Mouse (Mus musculus) layer of hippocampus, postnatal 25 days (tissue): ENCODE data around the gene D430042O09Rik. TPM values are rescaled to one million over a fixed set of nuclear protein-coding genes. Genes with fewer than 3 reads are reported as not detected.

Experiments
- DNase-seq, 2 experiments: peaks; one replicate each; pipeline ENCODE4 v3.0.0; 2022; ENCODE audit warnings: mixed read lengths in 2 of 2, low spot score in 1 of 2; ENCODE audit errors: extremely low spot score in 1 of 2
- total RNA-seq, 2 experiments: library from RNA; stranded (reverse); gene quantifications; 2 replicates each; pipeline ENCODE4 v1.2.3; 2021

D430042O09Rik gene
- total RNA-seq, 2 experiments from 2014 or later, result 27.1 to 29.4 TPM

GRCm38 (mm10) chr7:125865234-125865633, 157.5 kb downstream of the D430042O09Rik start:
- no peak for DNase-seq

DNA sequence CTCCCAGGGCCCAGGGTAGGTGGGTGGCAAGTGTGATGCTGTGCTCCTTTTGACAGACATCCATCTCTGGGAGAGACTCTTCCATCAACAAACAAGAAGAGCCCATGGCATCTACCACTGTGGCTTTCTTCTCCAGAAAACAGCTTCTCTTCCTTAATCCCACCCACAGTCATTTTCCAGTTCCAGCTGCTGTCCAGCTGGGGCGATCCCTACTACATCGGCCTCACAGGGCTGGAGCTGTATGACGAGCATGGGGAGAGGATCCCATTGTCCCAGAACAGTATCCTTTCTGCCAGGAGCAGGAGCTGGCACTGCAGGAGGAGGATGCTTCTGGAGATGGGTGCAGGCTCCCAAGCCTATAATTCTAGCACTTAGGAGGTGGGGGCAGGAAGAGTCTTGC, 160.9 kb downstream of the D430042O09Rik start:
- DNase-seq, result no peak

GRCm38 (mm10) chr7:125871404-125872201, 163.9 kb downstream of the D430042O09Rik start:
- DNase-seq, result no peak

DNA sequence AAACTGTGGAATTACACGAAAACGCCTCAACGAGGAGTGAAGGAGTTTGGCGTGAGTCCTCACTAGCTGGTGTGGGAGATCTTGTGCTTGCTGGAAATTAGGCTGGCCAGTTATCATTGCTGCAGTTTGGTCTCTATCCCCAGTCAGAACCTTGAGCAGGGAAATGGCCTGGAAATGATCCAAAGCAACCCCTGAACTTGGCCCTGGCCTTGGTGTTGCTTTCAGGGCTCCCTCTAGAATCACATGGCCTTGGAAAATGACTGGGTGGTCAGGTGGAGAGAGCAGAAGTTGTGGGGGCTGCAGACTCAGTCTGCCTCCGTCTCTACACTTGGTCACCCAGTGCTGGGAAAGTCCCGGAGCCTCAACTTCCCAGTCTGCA, 164.5 kb downstream of the D430042O09Rik start:
- DNase-seq, result no peak

- DNase-seq, result no peak
Observed at GRCm38 (mm10) chr7:125872874-125873273, 165.2 kb downstream of the D430042O09Rik start.

GRCm38 (mm10) chr7:125873971-125874495, 166.3 kb downstream of the D430042O09Rik start:
- DNase-seq, result no peak

GRCm38 (mm10) chr7:125878040-125878439, 170.4 kb downstream of the D430042O09Rik start:
- DNase-seq, result no peak

GRCm38 (mm10) chr7:125883232-125883631, 175.5 kb downstream of the D430042O09Rik start:
- no peak for DNase-seq

DNA sequence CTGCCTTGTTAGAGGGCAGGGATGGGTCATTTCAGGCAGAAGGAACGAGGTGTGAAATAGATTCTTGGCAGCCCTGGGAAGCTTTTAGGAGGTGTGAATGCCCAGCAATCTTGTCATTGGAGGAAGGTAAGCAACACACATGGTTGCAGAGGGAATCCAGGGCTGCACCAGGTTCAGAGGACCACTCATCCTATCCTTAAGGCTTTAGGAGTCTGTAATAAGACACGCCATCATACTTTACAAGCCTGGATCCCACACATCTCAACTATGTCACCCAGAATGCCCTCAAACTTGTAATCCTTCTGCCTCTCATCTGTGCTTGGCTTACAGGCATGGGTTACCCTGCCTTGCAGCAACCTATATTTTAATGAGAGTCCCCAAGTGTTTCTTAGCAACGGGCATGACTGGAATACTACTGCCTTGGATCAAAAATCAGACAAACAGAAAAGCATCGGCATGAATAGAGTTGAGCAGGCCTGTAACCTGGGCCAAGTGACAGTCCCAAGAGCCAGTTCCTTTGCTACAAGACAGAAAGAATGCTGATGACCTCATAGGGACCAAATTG, 178.5 kb downstream of the D430042O09Rik start:
- no peak for DNase-seq

DNA sequence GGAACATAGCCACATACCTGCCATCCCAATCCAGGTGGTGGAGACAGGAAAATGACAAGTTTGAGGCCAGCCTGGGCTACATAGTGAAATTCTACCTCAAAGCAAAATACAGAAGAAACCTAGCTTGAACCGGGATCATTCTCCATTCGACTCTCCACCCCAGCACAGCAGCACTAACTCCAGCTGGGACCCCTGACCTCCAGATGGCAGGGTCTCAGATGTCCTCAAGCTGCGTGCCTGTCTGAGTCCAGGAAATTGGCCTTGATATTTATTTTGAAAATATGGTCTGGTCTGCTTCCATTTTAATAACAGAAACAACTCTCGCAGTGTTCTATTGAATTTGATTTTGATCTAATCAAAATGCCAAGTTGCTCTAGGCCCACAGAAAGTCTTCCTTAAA, 179.4 kb downstream of the D430042O09Rik start:
- no peak for DNase-seq

DNA sequence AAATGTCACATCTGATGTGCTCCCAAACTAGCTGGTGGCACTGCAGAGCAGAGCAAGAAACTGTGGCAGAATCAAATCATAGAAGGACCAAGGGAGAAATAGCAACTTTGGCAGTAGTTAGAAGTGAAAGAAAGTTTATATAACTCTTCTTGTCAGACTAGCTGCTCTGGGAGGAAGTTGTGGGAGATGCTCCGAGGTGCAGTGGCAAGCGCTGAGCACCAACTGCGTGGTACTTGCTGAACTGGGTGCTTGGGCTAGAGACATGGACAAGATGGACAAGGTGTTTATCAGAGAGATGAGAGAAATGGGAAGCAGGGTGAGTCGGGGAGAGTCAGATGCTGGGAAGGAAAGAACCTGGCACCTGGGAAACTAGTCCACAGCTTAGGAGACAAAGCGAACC, 180.1 kb downstream of the D430042O09Rik start:
- no peak for DNase-seq

DNA sequence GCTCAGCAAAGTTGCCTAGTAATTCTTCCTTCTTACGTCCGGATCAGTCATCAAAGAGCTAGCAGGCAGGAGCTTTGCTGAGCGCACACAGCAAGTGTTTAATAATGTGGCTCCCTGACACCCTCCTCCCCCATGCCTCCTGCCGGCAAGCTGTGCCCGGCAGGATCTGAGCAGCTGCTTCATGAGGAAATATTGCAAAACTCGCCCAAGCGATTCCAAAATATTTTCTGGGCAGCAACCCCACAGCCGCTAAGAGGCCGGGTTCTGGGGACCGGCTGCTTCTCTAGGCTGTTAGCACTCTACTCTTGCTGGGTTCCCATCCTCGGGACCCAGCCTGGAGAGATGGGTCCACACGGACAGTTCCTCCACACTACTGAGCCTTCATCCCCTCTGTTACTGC, 180.7 kb downstream of the D430042O09Rik start:
- peak; percentile 48 to 53 for DNase-seq

DNA sequence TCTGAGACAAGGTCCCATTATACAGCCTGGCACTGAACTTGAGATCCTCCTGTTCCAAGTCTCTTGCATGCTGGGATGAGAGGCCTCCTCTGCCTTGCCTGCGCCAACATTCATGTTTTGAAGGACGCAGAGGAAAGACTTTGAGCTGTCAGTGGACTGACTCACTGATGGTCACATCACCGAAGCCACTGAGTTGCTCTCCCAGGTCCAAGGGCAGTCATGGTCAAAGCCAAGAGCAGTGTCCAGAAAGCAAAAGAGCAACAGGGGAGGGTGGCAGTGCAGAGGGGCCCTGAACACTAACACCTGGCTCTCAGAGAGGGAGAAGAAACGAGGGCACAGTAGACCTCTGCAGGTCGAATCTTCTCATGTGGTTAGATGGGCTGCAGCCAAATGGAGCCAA, 185.9 kb downstream of the D430042O09Rik start:
- DNase-seq, result no peak

- no peak for DNase-seq
Observed at GRCm38 (mm10) chr7:125897059-125897458, 189.4 kb downstream of the D430042O09Rik start.

DNA sequence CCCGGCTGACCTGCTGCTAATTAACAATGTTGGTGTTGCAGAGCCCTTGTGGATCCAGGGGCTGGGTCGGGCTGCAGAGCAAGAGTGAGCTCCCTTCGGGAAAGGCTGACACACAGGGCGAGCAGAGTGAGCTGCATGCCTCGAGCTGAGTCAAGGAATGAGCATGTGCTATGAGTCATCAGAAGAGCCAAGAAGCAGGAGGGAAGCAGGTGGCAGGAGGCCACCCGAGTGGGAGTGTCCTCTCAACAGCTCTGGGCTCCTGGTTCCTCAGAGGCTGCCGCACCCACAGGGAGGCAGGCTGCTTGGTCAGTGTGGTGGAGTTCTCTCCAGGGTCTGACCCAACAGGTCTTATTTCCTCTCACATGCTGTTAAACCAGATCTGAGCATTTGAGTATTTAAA, 191.3 kb downstream of the D430042O09Rik start:
- DNase-seq, result peak; percentile 7 to 31

DNA sequence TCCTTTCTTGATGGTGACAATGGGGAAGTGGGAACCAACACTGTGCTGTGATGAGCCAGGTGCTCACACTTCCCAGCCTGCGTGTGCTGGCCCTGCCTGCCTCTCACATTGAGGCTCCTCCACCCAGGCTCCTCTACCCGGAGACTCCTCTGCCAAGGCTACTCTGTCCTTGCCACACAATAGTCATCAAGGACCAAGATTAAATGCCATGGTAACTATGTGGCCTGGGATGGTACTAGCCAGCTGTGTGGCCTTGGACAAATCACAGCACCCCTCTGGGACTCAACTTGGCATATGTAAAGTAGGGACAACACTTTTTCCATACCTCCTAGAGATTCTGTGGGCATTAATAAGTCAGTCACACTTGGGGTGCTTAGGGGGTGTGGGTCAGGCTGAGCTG, 192.2 kb downstream of the D430042O09Rik start:
- DNase-seq, result no peak

GRCm38 (mm10) chr7:125900386-125901161, 192.9 kb downstream of the D430042O09Rik start:
- DNase-seq, result no peak

DNA sequence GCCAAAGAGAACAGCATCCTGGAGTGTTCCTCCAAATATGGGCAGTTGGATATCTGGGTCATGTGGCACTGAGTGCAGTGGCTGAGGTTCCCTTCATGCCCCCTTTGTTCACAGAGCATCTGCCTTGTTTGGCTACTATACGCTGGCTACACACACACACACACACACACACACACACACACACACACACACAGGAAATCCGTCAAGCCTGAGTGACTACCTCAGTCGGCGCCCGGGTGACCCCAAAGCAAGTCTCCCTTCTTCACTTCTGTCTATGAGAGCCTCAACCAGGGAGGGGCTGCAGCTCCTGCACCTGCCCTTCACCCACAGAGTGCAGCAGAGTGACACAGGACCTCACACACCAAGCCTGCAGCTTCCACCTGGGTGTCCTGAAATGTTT, 213.1 kb downstream of the D430042O09Rik start:
- no peak for DNase-seq

DNA sequence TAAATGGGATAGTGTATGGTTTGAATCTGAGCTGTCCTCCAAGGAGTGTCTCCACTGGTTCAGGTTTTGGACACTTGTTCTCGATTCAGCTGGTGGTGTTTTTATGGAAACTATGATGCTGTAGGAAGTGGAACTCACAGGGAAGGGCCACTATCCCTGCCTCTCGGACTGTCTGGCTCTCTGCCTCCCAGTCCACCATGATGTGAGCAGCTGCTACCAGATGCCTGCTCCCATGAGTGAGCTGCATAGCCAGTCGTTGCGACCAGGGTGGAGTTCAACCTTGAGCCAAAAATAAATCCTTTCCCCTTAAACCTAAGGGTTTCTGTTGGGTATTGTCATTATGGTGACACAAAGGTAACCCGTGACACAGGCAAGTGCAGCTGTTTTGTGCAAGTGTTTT, 216.4 kb downstream of the D430042O09Rik start:
- no peak for DNase-seq
